Mouse (Mus musculus) natural killer cell, adult 2 months (primary cell): ENCODE measurements around the gene Kmt2d.

Experiments used
- DNase-seq, 2 experiments: peaks; one replicate each; pipeline ENCODE4 v3.0.0; 2022; ENCODE audit warnings: low spot score in 2 of 2

The Kmt2d gene

DNA sequence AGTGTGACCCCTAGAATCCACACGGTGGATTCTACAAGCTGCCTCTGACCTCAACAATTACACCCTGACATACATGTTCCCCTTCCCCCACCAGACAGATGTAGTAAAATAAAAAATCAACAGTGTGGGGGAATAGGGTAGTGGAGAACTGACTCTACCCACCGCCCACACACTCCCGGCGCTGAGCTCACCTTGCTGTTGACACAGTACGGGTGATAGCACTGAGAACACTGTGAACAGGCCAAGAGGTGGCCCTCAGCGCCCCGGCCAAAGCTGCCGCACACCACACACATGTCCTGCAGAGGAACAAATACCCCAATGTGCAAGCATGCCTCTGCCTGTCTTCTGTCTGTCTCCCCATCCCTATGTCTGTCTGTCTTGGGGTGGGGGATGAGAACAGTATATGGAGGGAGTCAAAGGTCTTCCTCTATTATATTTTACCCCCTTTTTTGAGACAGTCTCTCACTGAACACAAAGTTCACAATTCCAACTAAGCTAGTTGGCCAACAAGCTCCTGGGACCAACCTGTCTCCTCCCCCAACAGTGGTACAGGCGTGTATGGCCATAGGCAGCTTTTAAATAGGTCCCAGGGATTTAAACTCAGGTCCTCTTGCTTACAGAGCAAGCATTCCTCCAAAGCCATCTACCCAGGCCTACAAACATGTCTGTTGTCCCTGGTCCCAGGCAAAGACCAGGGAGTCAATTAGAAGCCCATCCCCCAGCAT, 11.5 kb downstream of the Kmt2d start:
- DNase-seq: no peak

DNA sequence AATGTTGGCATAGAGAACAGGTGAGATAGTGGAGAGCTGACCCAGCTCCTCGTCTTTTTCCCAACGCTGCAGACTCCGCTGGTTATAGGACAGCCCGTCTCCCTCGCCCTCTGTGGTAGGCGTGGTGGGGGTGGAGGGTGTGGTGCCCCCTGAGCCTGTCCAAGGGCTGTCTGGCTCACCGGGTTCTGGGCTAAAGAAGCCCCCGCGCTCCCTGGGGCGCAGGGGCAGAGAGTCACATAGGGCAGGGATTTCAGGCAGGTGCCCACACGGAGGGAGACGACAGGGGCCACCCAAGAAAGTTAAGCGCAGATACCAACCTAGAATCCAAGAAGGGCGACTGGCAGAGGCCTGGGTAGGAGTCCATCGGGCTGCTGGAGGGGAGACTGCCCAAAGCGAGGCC, 16.8 kb downstream of the Kmt2d start:
- no peak for DNase-seq

DNA sequence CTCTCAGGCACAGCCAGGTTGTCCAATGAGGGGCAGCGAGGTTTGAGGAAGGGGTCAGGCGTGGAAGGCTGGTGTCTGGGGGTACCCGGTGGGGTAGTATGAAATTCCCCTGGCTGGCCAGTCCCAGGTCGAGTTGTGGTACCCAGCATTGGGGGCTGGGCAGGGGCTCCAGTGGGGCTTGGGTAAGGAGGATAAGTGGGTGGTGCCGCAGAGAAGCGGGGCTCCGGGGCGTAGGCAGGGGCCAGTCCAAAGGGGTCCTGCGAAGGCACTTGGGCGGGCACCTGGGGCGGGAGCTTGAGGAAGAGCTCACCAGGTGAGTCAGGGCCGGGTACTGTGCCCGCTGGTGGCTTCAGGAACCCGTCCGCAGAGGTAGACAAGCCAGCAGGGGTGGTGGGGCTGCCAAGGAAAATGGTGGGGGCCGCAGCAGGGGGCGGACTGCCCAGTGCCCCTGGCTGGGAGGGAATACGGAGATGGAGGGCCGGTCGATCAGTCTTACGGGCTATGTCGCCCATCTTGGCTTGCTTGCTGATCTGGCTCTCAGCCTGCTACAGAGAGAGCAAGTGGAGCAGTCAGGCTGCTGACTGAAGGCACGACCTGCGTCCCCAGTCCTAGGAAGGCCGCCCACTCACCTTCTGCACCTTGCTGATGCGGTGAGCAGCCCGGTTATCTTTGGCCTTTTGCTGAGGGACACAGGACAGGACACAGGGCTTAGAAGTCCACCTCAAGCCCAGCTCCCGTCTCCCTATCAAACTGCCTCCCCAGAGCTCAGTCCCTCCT, 17.7 kb downstream of the Kmt2d start:
- no peak for DNase-seq

DNA sequence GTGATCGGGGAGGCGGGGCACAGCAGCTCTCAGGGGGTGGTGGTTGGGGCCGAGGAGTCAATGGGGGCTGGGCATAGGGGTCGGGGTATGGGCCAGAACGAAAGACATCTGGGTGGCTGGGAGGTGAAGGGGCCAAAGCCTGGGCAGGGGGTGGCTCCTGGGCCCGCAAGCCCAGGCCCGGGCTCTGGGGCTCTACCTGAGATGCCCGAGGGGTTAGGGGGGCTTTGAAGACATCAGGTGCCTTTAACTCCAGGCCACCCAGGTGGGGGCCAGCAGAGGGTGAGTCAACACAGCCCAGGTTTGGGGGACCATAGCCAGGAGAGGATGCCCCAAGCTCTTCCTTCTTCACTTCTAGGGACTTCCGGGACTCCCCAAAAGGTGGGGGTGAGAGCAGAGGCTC, 18.3 kb downstream of the Kmt2d start:
- DNase-seq: no peak

DNA sequence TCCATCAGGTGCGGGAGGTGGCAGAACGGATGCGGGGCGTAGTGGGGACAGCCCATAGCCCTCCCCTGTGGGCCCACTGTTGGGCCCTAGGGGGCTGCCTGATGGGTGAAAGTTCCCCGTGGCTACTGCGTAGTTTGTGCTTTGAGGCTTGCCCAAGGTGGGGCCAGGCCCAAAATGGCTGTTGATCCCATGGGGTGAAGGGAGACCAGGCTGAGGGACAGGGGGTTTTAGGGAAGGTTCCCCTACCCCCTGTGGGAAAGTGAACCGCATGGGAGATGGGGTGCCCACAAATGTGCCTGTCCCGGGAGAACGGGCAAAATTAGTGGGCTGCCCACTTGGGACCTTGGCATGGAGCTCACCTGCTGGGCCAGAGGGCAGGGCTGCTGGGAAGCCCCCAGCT, 18.9 kb downstream of the Kmt2d start:
- DNase-seq: no peak

DNA sequence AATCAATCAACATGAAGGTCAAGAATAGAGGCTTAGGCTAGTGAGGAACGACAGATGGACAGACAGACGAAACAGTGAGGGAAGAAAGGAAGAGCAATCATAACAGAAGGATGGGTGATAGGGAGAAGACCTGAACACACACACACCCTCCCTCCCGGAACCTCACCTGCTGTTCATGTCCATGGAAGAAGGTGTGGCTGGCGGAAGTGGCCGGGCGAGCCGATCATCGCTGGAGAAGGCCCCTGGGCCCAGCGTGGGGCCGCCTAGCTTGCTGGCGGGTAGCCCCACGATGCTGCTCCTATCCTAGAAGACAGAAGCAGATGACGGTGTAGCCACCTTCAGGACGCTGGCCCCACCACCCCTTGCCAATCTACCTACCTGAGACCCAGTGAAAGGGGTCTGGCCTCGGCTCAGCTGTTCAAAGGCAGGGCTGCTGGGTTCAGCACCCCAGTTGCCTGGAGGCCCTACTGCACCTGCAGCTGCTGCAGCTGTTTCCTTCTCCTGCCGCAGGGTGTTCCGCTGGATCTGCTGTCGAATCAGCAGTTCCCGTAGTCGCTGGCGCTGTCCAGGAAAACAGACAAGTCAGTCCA, 19.7 kb downstream of the Kmt2d start:
- no peak for DNase-seq

DNA sequence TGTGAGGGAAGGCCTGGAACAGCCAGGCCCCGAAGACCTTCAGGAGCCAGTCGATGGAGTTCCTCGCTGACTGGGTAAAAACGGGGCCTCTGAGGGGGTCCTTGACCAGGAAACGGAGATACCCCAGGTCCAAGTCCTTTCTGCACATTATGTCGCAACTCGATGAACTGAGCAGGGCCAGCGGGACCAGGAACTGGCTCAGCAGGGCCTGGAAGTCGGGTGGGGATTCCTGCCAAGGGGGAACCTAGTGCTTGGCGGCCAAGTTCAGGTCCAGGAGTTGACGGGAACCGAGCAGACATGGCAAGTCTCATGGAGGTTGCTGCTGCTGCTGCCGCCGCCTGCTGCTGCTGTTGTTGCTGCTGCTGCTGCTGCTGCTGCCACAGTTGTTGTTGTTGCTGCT, 20.3 kb downstream of the Kmt2d start:
- no peak for DNase-seq

DNA sequence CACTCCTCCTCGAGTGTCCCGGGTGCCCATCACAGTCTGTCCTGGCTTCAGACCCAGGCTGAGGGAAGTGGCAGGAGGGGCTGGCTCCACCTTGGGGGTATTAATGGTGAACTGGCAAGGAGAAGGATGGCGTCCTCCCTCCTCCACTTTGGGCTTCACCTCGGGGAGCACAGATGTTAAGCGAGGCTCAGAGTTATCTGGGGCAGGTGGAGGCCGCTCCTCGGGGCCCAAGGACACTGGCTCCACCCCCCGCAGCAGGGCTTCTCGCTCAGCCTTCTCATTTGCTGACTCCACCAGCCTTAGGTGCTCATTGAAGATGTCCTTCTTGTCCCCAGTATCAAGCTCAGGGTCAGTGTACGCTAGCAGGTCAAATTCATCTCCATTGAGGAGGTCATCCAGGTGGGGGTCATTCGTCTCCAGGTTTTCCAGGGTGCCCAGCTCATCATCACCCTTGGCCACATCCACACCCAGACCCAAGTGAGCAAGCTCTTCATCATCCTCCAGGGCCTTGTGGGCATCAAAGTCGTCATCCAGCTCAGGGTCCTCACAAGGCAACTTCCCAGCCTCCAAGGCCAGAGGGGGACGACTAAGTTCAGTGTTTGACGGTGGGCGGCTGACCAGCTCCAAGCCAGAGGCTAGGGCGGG, 20.9 kb downstream of the Kmt2d start:
- DNase-seq: no peak

DNA sequence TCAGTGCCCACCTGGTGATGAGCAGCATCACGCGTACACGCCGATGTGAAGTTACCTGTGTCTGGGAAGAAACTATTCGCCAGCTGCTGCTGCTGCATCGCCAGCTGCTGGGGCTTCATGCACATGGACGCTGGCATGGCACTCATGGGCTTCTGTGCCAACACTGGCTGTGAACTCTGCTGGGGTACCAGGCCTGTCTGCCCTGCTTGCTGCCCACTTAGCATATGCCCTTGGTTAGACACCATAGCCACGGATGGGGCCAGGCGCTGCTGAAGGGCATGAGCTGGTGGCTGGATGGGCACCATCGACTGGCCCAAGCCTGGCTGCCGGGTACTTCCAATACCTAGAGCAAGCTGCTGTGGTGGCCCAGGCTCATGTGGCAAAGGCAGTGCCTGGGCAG, 21.8 kb downstream of the Kmt2d start:
- DNase-seq: no peak

DNA sequence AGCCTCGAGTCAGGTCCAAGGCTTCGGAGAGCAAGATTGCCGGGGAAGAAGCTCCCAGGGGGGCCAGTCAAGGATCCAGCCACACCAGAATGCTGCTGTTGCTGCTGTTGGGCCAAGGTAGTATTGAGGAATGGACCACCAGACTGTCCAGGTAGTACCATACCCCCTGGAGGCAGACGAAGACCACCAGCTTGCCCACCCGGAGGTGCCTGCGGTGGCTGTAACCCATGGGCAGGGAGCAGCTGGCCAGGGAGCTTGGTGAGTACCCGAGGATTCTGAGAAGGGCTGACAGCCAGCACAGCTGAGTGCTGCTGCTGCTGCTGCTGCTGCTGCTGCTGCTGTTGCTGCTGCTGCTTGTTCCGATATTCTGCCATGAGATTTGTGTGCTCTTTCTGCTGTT, 24.9 kb downstream of the Kmt2d start:
- no peak for DNase-seq

DNA sequence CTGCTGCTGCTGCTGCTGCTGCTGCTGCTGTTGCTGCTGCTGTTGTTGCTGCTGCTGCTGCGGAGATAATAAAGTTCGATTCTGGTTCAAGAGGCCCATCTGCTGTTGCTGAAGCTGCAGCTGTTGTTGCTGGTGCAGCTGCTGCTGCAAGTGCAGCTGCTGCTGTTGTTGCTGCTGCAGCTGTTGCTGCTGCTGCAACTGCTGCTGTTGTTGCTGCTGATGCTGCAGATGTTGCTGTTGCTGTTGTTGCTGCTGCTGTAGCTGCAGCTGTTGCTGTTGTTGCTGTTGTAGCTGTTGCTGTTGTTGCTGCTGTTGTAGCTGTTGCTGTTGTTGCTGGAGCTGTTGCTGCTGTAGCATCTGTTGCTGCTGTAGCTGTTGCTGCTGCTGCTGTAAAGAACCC, 25.9 kb downstream of the Kmt2d start:
- no peak for DNase-seq

DNA sequence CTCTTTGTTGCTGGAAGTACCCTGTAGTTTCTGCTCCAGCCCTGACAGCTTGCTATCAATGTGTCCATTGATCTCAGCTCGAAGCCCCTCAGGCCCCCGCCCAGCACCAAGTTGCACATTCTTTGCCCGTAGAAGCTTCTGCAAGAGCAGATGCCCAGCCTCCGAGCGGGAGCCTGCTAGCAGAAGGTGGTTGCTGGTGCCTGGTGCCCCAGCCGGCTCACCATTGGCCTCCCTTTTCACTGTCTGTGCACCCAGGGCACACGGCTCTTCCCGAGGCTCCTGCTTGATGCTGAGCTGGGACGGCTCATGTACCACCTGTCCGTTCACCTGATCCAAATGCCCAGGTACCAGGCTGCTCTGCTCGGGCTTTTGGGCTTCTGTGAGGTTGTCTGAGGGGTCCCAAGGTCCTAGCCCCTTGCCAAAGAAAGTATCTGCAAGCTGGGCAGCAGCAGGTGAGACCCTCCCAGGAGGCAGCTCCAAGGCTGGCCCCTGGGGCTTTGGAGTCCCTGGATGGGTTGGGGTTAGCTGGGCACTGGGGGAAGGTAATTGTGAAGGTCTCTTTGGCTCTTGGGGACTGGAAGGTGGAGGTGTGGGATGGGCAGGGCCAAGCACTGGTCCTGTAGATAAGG, 27.3 kb downstream of the Kmt2d start:
- no peak for DNase-seq

DNA sequence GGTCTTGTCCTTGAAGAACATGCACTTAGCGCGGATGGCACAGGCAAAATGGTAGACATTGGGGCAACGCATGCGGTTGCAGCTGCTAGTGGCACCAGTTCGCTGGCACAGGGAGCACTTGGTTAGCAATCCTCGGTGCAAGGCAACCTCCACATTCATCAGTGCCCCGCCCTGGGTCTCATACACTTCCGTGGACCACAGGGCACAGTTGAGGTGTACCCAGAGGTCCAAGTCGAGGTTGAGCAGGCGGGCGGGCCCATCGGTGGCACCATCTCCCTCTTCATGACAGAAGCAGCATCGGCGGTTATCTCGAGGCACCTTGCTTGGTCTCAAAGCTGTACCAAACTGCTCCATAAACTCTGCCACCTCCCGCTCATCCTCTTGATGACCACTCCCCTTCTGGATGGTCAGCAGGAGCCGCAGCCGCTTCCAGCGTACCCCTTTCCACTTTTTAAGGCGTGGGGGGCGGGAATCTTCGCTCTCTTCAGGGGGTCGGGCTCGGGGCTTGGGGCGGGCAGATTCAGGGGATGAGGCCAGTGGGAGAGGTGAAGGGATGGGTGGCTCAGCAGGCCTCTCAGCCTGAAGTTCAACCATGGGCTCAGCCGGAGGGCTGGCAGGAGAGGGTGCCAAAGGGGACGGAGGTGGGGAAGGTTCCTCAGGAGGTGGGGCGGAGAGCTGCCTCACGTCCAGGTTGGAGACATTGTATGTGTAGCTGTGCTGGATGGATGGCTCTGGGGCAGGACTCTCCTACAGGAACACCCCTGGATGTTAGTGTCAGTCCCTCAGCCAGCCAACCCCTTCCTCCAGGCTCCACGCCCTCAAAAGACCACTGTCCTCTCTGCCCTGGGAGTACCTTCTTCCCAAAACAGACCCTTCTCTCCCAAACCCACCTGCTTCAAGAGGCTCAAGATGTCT, 31.1 kb downstream of the Kmt2d start:
- DNase-seq: no peak

DNA sequence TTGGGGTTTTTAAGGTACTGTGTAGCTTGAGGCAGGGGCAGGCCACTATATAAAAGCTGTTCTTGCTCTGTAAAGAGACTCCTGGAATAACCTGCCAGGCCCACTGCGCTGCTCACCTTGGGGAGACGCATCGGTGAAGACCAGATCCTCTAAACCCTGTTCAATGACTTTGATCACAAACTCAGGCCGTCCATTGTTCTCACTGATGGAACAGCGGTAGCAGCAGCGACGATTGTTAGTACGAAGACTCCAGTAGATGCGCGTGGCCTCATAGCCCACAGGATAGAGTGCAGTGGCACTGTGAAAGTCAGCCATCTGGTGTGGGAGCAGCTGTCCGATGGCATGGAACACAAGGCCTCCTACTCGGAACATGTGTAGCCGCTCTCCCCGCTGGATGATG, 31.8 kb downstream of the Kmt2d start:
- no peak for DNase-seq

DNA sequence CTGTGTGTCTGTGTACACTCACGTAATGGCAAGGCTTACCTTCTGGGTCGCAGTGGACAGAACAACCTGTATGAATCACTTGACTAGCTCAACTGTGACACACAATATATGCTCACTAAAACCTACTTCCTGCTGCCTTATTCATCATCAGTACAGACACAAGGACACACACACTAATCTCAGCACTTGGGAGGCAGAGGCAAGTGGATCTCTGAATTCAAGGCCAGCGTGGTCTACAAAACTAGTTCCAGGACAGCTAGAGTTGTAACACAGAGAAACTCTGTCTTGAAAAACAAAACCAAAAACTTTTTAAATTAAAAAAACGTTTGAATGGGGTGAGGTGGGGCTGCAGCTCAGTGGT, 33.3 kb downstream of the Kmt2d start:
- no peak for DNase-seq

DNA sequence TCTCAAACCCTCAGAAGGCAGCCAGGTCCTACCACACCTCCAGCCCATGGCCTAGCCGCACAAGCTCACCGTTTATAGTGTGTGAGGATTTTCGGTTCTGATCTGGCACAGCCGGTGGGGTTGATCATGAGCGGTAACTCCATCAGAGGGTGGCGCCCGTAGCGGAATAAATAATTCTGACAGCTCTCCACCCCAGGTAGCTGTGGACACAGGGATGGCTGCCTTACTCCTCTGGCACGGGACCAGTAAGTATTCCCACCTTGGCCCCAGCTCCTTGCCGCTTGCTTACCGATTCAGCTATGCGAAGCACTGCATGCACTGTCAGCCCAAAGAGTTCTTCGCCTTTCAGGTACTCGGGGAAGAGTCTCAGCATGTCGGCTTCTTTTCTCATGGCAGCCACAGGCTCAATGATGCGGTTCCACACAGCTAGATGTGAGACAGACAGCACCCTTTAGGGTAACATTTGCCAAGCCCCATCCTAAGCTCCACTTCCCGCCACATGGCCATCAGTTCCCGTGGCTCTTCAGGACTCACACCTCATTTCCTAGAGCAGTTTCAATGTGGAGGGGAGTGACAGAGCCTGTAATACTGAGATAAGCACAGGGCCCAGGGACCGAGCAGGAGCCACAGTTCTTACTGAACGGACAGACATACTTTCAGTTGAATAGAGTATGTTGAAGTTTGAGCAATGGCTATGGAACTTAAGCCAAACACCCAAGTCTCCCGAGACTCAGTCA, 33.8 kb downstream of the Kmt2d start:
- no peak for DNase-seq

DNA sequence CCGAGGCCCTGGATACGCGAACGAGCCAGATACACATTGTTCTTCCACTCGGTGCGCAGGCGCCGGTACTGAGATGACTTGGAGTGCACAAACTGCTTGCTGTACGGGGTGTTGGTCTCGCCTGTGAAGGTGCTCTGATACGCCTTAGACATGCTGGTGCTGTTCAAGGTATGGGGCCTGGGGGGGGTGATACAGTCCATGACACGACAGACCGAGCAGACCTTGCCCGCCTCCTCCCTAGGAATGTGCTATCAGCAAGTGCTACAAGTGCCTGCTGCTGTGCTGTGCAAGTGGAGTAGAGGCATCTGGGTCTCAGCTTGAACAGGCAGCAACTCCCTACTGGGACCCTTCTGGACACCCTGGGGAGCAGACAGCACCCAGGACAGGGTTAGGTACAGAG, 35.7 kb downstream of the Kmt2d start:
- no peak for DNase-seq

DNA sequence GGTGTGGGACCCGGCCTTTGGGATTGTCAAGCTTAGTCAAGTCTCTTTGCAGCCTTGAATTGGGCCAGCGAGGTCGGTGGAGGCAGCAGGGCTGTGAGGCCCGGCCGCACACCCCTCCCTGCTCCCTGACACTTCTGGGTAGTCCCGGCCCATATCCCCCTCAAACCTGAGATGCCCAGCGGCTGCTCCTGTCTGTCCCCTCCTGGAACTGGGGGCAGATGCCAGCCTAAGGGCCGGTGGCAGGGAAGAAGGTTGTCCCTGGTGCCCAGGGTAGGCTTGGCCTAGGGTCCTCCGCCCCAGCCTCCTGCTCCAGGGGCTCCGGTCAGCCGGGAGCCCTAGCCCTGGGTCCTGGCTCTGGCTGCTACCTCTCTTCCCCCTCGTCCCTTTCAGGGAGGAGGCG, 36.9 kb downstream of the Kmt2d start:
- no peak for DNase-seq

DNA sequence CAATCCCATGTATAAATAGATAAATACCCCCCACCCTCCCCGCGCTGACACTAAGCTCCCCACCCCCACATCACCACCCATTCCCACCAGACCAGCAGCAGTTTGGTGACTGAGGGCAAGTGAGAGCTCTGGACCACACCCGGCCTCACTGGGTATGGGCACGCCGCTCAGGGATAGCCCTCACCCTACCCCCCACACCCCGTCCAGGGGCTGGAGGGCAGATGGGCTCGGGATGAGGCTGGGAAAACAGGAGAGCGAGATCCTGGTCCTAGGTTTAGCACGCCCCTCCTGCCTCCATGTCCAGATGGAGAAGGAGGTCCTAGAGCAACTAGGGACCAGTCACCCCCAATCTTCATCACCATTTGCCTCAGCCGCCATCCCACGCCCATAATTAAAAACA, 37.7 kb downstream of the Kmt2d start:
- no peak for DNase-seq
